Comparison of ENCODE assay signal across 8 mouse cellular contexts in the genomic region with DNA sequence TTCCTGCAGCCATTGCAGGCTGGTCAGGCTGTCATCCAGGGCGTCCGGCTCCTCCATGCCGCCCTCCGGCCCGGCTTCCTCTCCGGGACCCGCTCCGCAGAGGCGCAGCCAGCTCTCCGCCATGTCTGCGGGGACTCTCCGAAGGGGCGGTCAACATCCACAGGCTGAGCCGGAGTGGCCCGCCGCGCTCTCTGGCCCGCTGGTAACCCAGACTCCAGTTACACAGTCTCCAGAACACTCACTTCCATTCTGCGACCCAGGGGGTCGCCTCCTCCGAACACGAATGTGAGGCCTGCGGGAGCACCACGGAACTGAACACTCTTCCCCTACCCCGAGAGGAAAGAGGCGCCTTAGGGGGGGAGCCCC. TPM values are rescaled to one million over a fixed set of nuclear protein-coding genes. Genes with fewer than 3 reads are reported as not detected.
DNase-seq lines count a peak whose midpoint lies in the region; ATAC-seq and TF ChIP-seq lines count a peak whose summit lies in the region.
"Had no signal": no experiment of that assay in that cellular context is flagged by ENCODE, and none has a peak within 500 bp of the region (broad histone marks: within the 10 kb centered on the region; RNA-seq: fewer than 3 reads in every experiment).

No protein-coding gene starts in this region.

- H3K9ac ChIP-seq in ES-Bruce4 (ENCODE audit: low read depth, poor library complexity, severe bottlenecking), result peak overlapping the region; percentile 44
- H3K9ac ChIP-seq in hindbrain, embryonic 12.5 days, result peak overlapping the region; percentile 42

- no peak for ATAC-seq in hindbrain, embryonic 12.5 days (ENCODE audit: low FRiP score)

- no peak for TF ChIP-seq EP300 in ES-Bruce4 (IDR thresholded peaks at IDR 0.05; ENCODE audit: insufficient read depth, low read depth, low read length)

- no peaks in the 10 kb centered on the region for H3K36me3 ChIP-seq in E14TG2a.4 (ENCODE audit: insufficient read depth, low read length)
- H3K36me3 ChIP-seq in ES-Bruce4 (ENCODE audit: control insufficient read depth, insufficient read depth, low read length, poor library complexity, severe bottlenecking), result no peaks in the 10 kb centered on the region
- H3K36me3 ChIP-seq in hindbrain, embryonic 12.5 days, result peaks cover under 1% of the 10 kb centered on the region; the same call in 1 of the 2 replicates
- peaks cover 10% of the 10 kb centered on the region; the same call in 1 of the 2 replicates for H3K36me3 ChIP-seq in midbrain, embryonic 10.5 days

- no peak for TF ChIP-seq CTCF in E14TG2a.4 (conservative IDR thresholded peaks at IDR 0.05; ENCODE audit: low read length)
- TF ChIP-seq CTCF in ES-Bruce4 (IDR thresholded peaks at IDR 0.05; ENCODE audit: low read depth, low read length), result no peak

- peak; percentile 38 for DNase-seq in midbrain, embryonic 10.5 days (ENCODE audit: low spot score)
- DNase-seq in urinary bladder, postnatal 25 days (ENCODE audit: low spot score), result no peak
- no peak for DNase-seq in adrenal gland, postnatal 14 days
- DNase-seq in thymus, postnatal 4 days, result no peak

- H3K4me2 ChIP-seq in hindbrain, embryonic 12.5 days (replicated peaks), result peak overlapping the region; percentile 93

- WGBS in hindbrain, embryonic 12.5 days, result 5% methylated on average over 23 of the region's 26 CpGs
- WGBS in midbrain, embryonic 10.5 days, result 7% methylated on average over 26 of the region's 26 CpGs

- H3K27ac ChIP-seq in ES-Bruce4 (ENCODE audit: insufficient read depth, low read length), result no peak overlapping the region
- H3K27ac ChIP-seq in hindbrain, embryonic 12.5 days, result no peak overlapping the region
- H3K27ac ChIP-seq in midbrain, embryonic 10.5 days (replicated peaks), result peak overlapping the region; percentile 91

- no peak for TF ChIP-seq POLR2A in ES-Bruce4 (IDR thresholded peaks at IDR 0.05; ENCODE audit: insufficient read depth, low read length)

- peaks cover 58% of the 10 kb centered on the region for H3K27me3 ChIP-seq in E14TG2a.4 (ENCODE audit: insufficient read depth, low read length)
- no peaks in the 10 kb centered on the region for H3K27me3 ChIP-seq in ES-Bruce4 (ENCODE audit: control insufficient read depth, insufficient read depth, low read length, poor library complexity, severe bottlenecking)
- peaks cover 29% of the 10 kb centered on the region for H3K27me3 ChIP-seq in hindbrain, embryonic 12.5 days
- peaks cover 65% of the 10 kb centered on the region for H3K27me3 ChIP-seq in midbrain, embryonic 10.5 days (ENCODE audit: low read depth, poor library complexity, severe bottlenecking)

- peak overlapping the region; percentile 80 for H3K4me3 ChIP-seq in E14TG2a.4 (replicated peaks; ENCODE audit: low read length)
- H3K4me3 ChIP-seq in ES-Bruce4 (ENCODE audit: low read depth, low read length), result peak overlapping the region; percentile 33
- peak overlapping the region; percentile 46 for H3K4me3 ChIP-seq in hindbrain, embryonic 12.5 days
- peak overlapping the region; percentile 71 for H3K4me3 ChIP-seq in midbrain, embryonic 10.5 days

- peaks cover 74% of the 10 kb centered on the region for H3K4me1 ChIP-seq in E14TG2a.4 (replicated peaks; ENCODE audit: low read depth, low read length)
- peaks cover 7% of the 10 kb centered on the region for H3K4me1 ChIP-seq in ES-Bruce4 (ENCODE audit: control insufficient read depth, insufficient read depth, low read length)
- peaks cover 69% of the 10 kb centered on the region for H3K4me1 ChIP-seq in hindbrain, embryonic 12.5 days
- peaks cover 87% of the 10 kb centered on the region for H3K4me1 ChIP-seq in midbrain, embryonic 10.5 days

- no peaks in the 10 kb centered on the region for H3K9me3 ChIP-seq in E14TG2a.4 (ENCODE audit: low read length)
- no peaks in the 10 kb centered on the region for H3K9me3 ChIP-seq in ES-Bruce4 (replicated peaks; ENCODE audit: control insufficient read depth, insufficient read depth, low read length, poor library complexity, severe bottlenecking)
- H3K9me3 ChIP-seq in hindbrain, embryonic 12.5 days (replicated peaks), result no peaks in the 10 kb centered on the region
- no peaks in the 10 kb centered on the region for H3K9me3 ChIP-seq in midbrain, embryonic 10.5 days (replicated peaks)

RNA-seq across cellular contexts. Expression of a gene that starts 0.8 kb away (rescaled TPM):
- polyA plus RNA-seq in ES-Bruce4 (2011; ENCODE audit: insufficient read depth, insufficient read length, low read depth, missing spikeins), result 11.7 and 12.3 TPM in 2 replicates
- polyA plus RNA-seq in hindbrain, embryonic 12.5 days (2016; fragmentation: Nextera tagmentation; extraction: Ambion mirVana), result 27.2 and 28.2 TPM in 2 replicates
- 7.1 and 8.4 TPM in 2 replicates for polyA plus RNA-seq in midbrain, embryonic 10.5 days (2016; fragmentation: Nextera tagmentation; extraction: Ambion mirVana)
- total RNA-seq in adrenal gland, postnatal 14 days (2021), result 0.23 and 0.30 TPM in 2 replicates

RNA-seq across cellular contexts. Expression of a gene that starts 27.4 kb away (rescaled TPM):
- 93.3 and 95.2 TPM in 2 replicates for polyA plus RNA-seq in ES-Bruce4 (2011; ENCODE audit: insufficient read depth, insufficient read length, low read depth, missing spikeins)
- polyA plus RNA-seq in hindbrain, embryonic 12.5 days (2016; fragmentation: Nextera tagmentation; extraction: Ambion mirVana), result 82.8 and 89.1 TPM in 2 replicates
- polyA plus RNA-seq in midbrain, embryonic 10.5 days (2016; fragmentation: Nextera tagmentation; extraction: Ambion mirVana), result 57.6 and 71.6 TPM in 2 replicates
- 50.5 and 62.8 TPM in 2 replicates for total RNA-seq in adrenal gland, postnatal 14 days (2021)

RNA-seq across cellular contexts. Expression of a gene that starts 53.7 kb away (rescaled TPM):
- polyA plus RNA-seq in ES-Bruce4 (2011; ENCODE audit: insufficient read depth, insufficient read length, low read depth, missing spikeins), result 0.35 and 0.61 TPM in 2 replicates
- 0.53 and 0.56 TPM in 2 replicates for polyA plus RNA-seq in hindbrain, embryonic 12.5 days (2016; fragmentation: Nextera tagmentation; extraction: Ambion mirVana)
- polyA plus RNA-seq in midbrain, embryonic 10.5 days (2016; fragmentation: Nextera tagmentation; extraction: Ambion mirVana), result 0.09 and 0.12 TPM in 2 replicates
- total RNA-seq in adrenal gland, postnatal 14 days (2021), result not detected in 2 replicates
- total RNA-seq: layer of hippocampus, postnatal 10 days had no signal
